ENCODE assay signal across 23 mouse cellular contexts in the genomic region with DNA sequence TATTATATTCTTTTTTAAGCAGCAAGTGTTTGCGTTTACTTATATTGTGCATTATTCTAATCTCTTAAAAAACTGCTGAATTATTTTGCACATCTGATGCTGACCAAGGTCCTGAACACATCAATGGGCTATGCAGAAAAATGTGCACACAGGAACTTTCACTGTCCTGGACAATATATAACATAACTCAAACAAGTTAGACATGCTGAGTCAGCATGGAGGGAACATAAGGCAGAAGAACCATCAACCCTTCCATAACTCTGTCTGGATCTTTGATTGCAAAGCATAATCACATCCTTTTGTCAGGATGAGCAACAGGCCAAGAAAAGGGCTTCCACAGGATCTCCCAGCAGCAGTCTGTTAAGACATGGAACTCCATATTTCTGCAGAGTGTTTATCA.
"Had no signal": no experiment of that assay in that cellular context is flagged by ENCODE, and none has a peak within 500 bp of the region (broad histone marks: within the 10 kb centered on the region; RNA-seq: fewer than 3 reads in every experiment).

No protein-coding gene starts in this region.

- H3K9ac ChIP-seq: heart, embryonic 13.5 days; heart, embryonic 15.5 days; hindbrain, embryonic 13.5 days; hindbrain, embryonic 15.5 days; intestine, embryonic 15.5 days; limb, embryonic 13.5 days; limb, embryonic 15.5 days; liver, embryonic 12.5 days had no signal

- H3K27me3 ChIP-seq: heart, embryonic 13.5 days; heart, embryonic 15.5 days; hindbrain, embryonic 13.5 days; hindbrain, embryonic 15.5 days; intestine, embryonic 15.5 days; limb, embryonic 13.5 days; limb, embryonic 15.5 days; liver, embryonic 12.5 days had no signal

- H3K36me3 ChIP-seq: heart, embryonic 13.5 days; heart, embryonic 15.5 days; hindbrain, embryonic 13.5 days; hindbrain, embryonic 15.5 days; intestine, embryonic 15.5 days; limb, embryonic 13.5 days; limb, embryonic 15.5 days; liver, embryonic 12.5 days had no signal

- H3K4me3 ChIP-seq: heart, embryonic 13.5 days; heart, embryonic 15.5 days; hindbrain, embryonic 13.5 days; hindbrain, embryonic 15.5 days; intestine, embryonic 15.5 days; layer of hippocampus, adult 2 months; left cerebral cortex, adult 2 months; limb, embryonic 13.5 days; limb, embryonic 15.5 days; liver, embryonic 12.5 days had no signal

- H3K9me3 ChIP-seq: heart, embryonic 13.5 days; heart, embryonic 15.5 days; hindbrain, embryonic 13.5 days; hindbrain, embryonic 15.5 days; intestine, embryonic 15.5 days; limb, embryonic 13.5 days; limb, embryonic 15.5 days had no signal

- H3K4me1 ChIP-seq: heart, embryonic 15.5 days; hindbrain, embryonic 13.5 days; hindbrain, embryonic 15.5 days; intestine, embryonic 15.5 days; limb, embryonic 13.5 days; limb, embryonic 15.5 days; liver, embryonic 12.5 days had no signal

- H3K27ac ChIP-seq: heart, embryonic 13.5 days; heart, embryonic 15.5 days; hindbrain, embryonic 13.5 days; hindbrain, embryonic 15.5 days; intestine, embryonic 15.5 days; layer of hippocampus, adult 2 months; left cerebral cortex, adult 2 months; limb, embryonic 13.5 days; limb, embryonic 15.5 days; liver, embryonic 12.5 days had no signal

- DNase-seq: gastrocnemius, postnatal 14 days; gastrocnemius, postnatal 36 days; heart, adult 18-20 months; heart, postnatal 14 days; heart, postnatal 36 days; kidney, adult 2 months; kidney, postnatal 10 days; kidney, postnatal 25 days; kidney, postnatal 4 days; left cerebral cortex, postnatal 4 days had no signal

- H3K4me2 ChIP-seq: heart, embryonic 11.5 days; heart, embryonic 13.5 days; heart, embryonic 15.5 days; hindbrain, embryonic 13.5 days; hindbrain, embryonic 15.5 days; intestine, embryonic 15.5 days; limb, embryonic 13.5 days; limb, embryonic 15.5 days; liver, embryonic 12.5 days had no signal

- ATAC-seq: inflammation-experienced regulatory T-cells, adult 6 months; intestine, embryonic 15.5 days; intestine, postnatal 0 days; liver, embryonic 12.5 days had no signal
